Mouse (Mus musculus): ENCODE measurements at regions not wholly inside any gene's neighbourhood (a gene's known extent, or its start where the extent isn't known, plus 50 kb on each side); places are given as distances from the start of the nearest gene placed in this dataset.

GRCm38 (mm10) chr12:94031364-94031763 is 1660.7 kb upstream of the Flrt2 start:
- Histone ChIP-seq H3K27ac (replicated peaks) (no peak overlapping the region), H3K4me1 (peaks cover 4% of the 10 kb centered on the region; the same call in 1 of the 2 replicates), H3K27me3 (ENCODE audit: low read depth, poor library complexity, severe bottlenecking) (no peaks in the 10 kb centered on the region), H3K36me3 (no peaks in the 10 kb centered on the region), H3K4me3 (no peak overlapping the region), H3K9me3 (replicated peaks) (no peaks in the 10 kb centered on the region)
- peak; percentile 25 for DNase-seq (ENCODE audit: low spot score)
- 71% methylated on average over 4 of the region's 4 CpGs for WGBS

- H3K9me3 ChIP-seq (replicated peaks): no peaks in the 10 kb centered on the region
- no peaks in the 10 kb centered on the region for H3K4me1 ChIP-seq
- H3K27ac ChIP-seq (replicated peaks): no peak overlapping the region
- 85% methylated on average over 2 of the region's 2 CpGs for WGBS
- no peak for DNase-seq (ENCODE audit: low spot score)
- no peak overlapping the region for H3K4me3 ChIP-seq
- no peaks in the 10 kb centered on the region for H3K36me3 ChIP-seq
- H3K27me3 ChIP-seq (ENCODE audit: low read depth, poor library complexity, severe bottlenecking): no peaks in the 10 kb centered on the region
Measured at GRCm38 (mm10) chr12:94047972-94048371, 1644.1 kb upstream of the Flrt2 start.

GRCm38 (mm10) chr12:94057767-94058166 is 1634.3 kb upstream of the Flrt2 start:
- Histone ChIP-seq H3K27me3 (ENCODE audit: low read depth, poor library complexity, severe bottlenecking) (no peaks in the 10 kb centered on the region), H3K4me3 (no peak overlapping the region), H3K27ac (replicated peaks) (no peak overlapping the region), H3K9me3 (replicated peaks) (no peaks in the 10 kb centered on the region), H3K36me3 (no peaks in the 10 kb centered on the region), H3K4me1 (no peaks in the 10 kb centered on the region)
- WGBS: 81% methylated on average over 2 of the region's 2 CpGs
- no peak for DNase-seq (ENCODE audit: low spot score)

GRCm38 (mm10) chr12:94059641-94060040 is 1632.4 kb upstream of the Flrt2 start:
- no peaks in the 10 kb centered on the region for H3K9me3 ChIP-seq (replicated peaks)
- no peak overlapping the region for H3K4me3 ChIP-seq
- no peaks in the 10 kb centered on the region for H3K4me1 ChIP-seq
- no peak for DNase-seq (ENCODE audit: low spot score)
- WGBS: 85% methylated on average over 6 of the region's 6 CpGs
- no peaks in the 10 kb centered on the region for H3K36me3 ChIP-seq
- no peak overlapping the region for H3K27ac ChIP-seq (replicated peaks)
- H3K27me3 ChIP-seq (ENCODE audit: low read depth, poor library complexity, severe bottlenecking): no peaks in the 10 kb centered on the region

- no peaks in the 10 kb centered on the region for H3K9me3 ChIP-seq (replicated peaks)
- 89% methylated on average over 2 of the region's 2 CpGs for WGBS
- DNase-seq (ENCODE audit: low spot score): no peak
- H3K36me3 ChIP-seq: no peaks in the 10 kb centered on the region
- no peaks in the 10 kb centered on the region for H3K27me3 ChIP-seq (ENCODE audit: low read depth, poor library complexity, severe bottlenecking)
- no peak overlapping the region for H3K4me3 ChIP-seq
- no peak overlapping the region for H3K27ac ChIP-seq (replicated peaks)
- no peaks in the 10 kb centered on the region for H3K4me1 ChIP-seq
Measured at GRCm38 (mm10) chr12:94060336-94060735, 1631.7 kb upstream of the Flrt2 start.

- WGBS: 86% methylated on average over 9 of the region's 9 CpGs
- Histone ChIP-seq H3K4me1 (no peaks in the 10 kb centered on the region), H3K27me3 (ENCODE audit: low read depth, poor library complexity, severe bottlenecking) (no peaks in the 10 kb centered on the region), H3K4me3 (no peak overlapping the region), H3K9me3 (replicated peaks) (no peaks in the 10 kb centered on the region), H3K27ac (replicated peaks) (no peak overlapping the region), H3K36me3 (no peaks in the 10 kb centered on the region)
- DNase-seq (ENCODE audit: low spot score): no peak
Measured at GRCm38 (mm10) chr12:94066444-94067152, 1625.4 kb upstream of the Flrt2 start.

- H3K27me3 ChIP-seq (ENCODE audit: low read depth, poor library complexity, severe bottlenecking): no peaks in the 10 kb centered on the region
- H3K4me1 ChIP-seq: no peaks in the 10 kb centered on the region
- no peaks in the 10 kb centered on the region for H3K9me3 ChIP-seq (replicated peaks)
- no peak overlapping the region for H3K27ac ChIP-seq (replicated peaks)
- no peak overlapping the region for H3K4me3 ChIP-seq
- DNase-seq (ENCODE audit: low spot score): no peak
- 83% methylated on average over 2 of the region's 2 CpGs for WGBS
- H3K36me3 ChIP-seq: no peaks in the 10 kb centered on the region
Measured at GRCm38 (mm10) chr12:94070940-94071505, 1621.0 kb upstream of the Flrt2 start.

- 62% methylated on average over 1 of the region's 1 CpGs for WGBS
- DNase-seq (ENCODE audit: low spot score): no peak
- H3K36me3 ChIP-seq: no peaks in the 10 kb centered on the region
- H3K4me1 ChIP-seq: no peaks in the 10 kb centered on the region
- no peaks in the 10 kb centered on the region for H3K27me3 ChIP-seq (ENCODE audit: low read depth, poor library complexity, severe bottlenecking)
- no peaks in the 10 kb centered on the region for H3K9me3 ChIP-seq (replicated peaks)
- H3K27ac ChIP-seq (replicated peaks): no peak overlapping the region
- H3K4me3 ChIP-seq: no peak overlapping the region
Measured at GRCm38 (mm10) chr12:94105582-94106162, 1586.4 kb upstream of the Flrt2 start.

GRCm38 (mm10) chr12:94150143-94150542 is 1541.9 kb upstream of the Flrt2 start:
- no peak for DNase-seq (ENCODE audit: low spot score)
- H3K27me3 ChIP-seq (ENCODE audit: low read depth, poor library complexity, severe bottlenecking): no peaks in the 10 kb centered on the region
- H3K4me3 ChIP-seq: no peak overlapping the region
- H3K9me3 ChIP-seq (replicated peaks): no peaks in the 10 kb centered on the region
- no peaks in the 10 kb centered on the region for H3K4me1 ChIP-seq
- WGBS: 83% methylated on average over 5 of the region's 5 CpGs
- no peak overlapping the region for H3K27ac ChIP-seq (replicated peaks)
- no peaks in the 10 kb centered on the region for H3K36me3 ChIP-seq

GRCm38 (mm10) chr12:94155110-94155858 is 1536.7 kb upstream of the Flrt2 start:
- DNase-seq (ENCODE audit: low spot score): no peak
- Histone ChIP-seq H3K27me3 (ENCODE audit: low read depth, poor library complexity, severe bottlenecking) (no peaks in the 10 kb centered on the region), H3K4me1 (no peaks in the 10 kb centered on the region), H3K36me3 (no peaks in the 10 kb centered on the region), H3K27ac (replicated peaks) (no peak overlapping the region), H3K9me3 (replicated peaks) (no peaks in the 10 kb centered on the region), H3K4me3 (no peak overlapping the region)
- WGBS: 91% methylated on average over 12 of the region's 12 CpGs

GRCm38 (mm10) chr12:94182358-94182757 is 1509.7 kb upstream of the Flrt2 start:
- H3K27ac ChIP-seq (replicated peaks): no peak overlapping the region
- H3K27me3 ChIP-seq (ENCODE audit: low read depth, poor library complexity, severe bottlenecking): no peaks in the 10 kb centered on the region
- H3K9me3 ChIP-seq (replicated peaks): no peaks in the 10 kb centered on the region
- DNase-seq (ENCODE audit: low spot score): no peak
- H3K4me3 ChIP-seq: no peak overlapping the region
- no peaks in the 10 kb centered on the region for H3K4me1 ChIP-seq
- 55% methylated on average over 1 of the region's 1 CpGs for WGBS
- no peaks in the 10 kb centered on the region for H3K36me3 ChIP-seq

GRCm38 (mm10) chr12:94190620-94191081 is 1501.4 kb upstream of the Flrt2 start:
- Histone ChIP-seq H3K4me1 (peaks cover 6% of the 10 kb centered on the region), H3K4me3 (no peak overlapping the region), H3K36me3 (no peaks in the 10 kb centered on the region), H3K27me3 (ENCODE audit: low read depth, poor library complexity, severe bottlenecking) (no peaks in the 10 kb centered on the region), H3K27ac (replicated peaks) (no peak overlapping the region), H3K9me3 (replicated peaks) (no peaks in the 10 kb centered on the region)
- WGBS: 74% methylated on average over 4 of the region's 4 CpGs
- DNase-seq (ENCODE audit: low spot score): peak; percentile 22

- Histone ChIP-seq H3K4me1 (no peaks in the 10 kb centered on the region), H3K36me3 (no peaks in the 10 kb centered on the region), H3K27ac (replicated peaks) (no peak overlapping the region), H3K27me3 (ENCODE audit: low read depth, poor library complexity, severe bottlenecking) (no peaks in the 10 kb centered on the region), H3K9me3 (replicated peaks) (no peaks in the 10 kb centered on the region), H3K4me3 (no peak overlapping the region)
- no peak for DNase-seq (ENCODE audit: low spot score)
- 80% methylated on average over 4 of the region's 4 CpGs for WGBS
Measured at GRCm38 (mm10) chr12:94217906-94218305, 1474.1 kb upstream of the Flrt2 start.
